Mouse (Mus musculus) v-Abl transformed pro-B cells (cell line): Measurements from ENCODE around the gene Snx29.

Source experiments
- in situ Hi-C, 2 experiments: fragments of 400-800 bp; cut with MboI; formaldehyde crosslinking; loops; one replicate each; pipeline ENCODE4 v1.15.1; 2025; ENCODE audit not compliant: unreplicated experiment in 2 of 2

Gene Snx29

DNA sequence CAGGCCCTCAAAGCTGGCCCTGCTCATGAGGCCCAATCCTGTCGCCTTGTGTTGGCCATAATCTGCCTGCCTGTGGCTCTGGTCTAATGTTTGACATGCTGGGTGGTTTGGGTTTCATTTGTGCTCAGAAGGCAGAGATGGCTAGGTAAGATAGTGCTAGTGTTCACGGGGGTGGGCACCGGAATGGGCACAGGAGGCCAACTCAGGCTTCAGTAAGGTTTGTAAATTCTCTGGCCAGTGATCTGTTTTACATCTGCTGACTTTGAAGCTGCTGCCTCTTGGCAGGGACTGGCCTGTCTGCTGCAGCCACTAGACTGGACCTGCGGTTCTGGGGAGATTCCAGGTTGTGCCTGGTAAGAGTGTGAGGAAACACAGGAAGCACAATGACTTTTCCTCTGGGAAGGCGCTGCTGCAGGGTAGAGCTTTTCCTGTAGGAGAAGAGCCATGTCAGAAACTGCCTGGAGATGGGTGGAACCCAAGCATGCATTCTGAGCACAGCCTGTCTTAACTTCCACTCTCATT is 408.4 kb downstream of the Snx29 start:
- in situ Hi-C loops: no loop called here

DNA sequence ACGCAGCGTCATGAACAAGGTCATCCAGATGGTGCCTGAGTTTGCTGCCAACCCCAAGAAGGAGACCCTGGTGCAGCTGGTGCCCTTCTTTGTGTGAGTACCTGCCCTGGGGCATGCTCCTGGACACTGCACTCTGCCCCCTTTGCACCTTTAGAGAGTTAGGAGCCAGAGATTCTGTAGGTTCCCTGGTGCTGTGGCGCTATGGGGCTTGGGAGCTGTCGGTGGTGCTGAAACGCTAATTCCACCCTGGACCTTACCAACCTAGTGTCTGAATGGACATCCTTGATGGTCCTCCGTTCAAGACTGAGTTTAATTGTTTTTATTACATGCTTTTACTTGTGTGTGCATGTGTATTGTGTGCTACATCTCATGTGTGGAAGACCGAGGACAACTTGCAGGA is 415.6 kb downstream of the Snx29 start:
- in situ Hi-C loops: no loop called here

DNA sequence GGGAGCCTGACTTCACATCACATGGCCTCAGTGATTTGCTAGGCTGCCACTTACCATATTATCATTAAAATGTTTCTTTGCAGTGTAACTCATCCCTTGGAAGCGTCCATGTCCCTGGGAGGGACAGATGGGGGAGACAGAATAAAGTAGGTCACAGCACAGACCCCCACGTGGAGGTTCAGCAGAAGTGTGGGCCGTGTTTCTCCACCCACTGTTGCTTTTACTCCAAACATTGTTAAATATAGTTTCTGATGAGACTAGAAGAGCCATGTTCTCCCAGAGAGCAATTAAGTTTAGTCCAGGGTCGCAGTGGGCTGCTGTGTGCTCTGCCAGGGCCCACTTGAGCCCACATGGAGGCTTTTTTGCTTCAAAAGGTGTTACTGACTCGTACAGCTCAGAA is 419.2 kb downstream of the Snx29 start:
- in situ Hi-C loops: no loop called here

DNA sequence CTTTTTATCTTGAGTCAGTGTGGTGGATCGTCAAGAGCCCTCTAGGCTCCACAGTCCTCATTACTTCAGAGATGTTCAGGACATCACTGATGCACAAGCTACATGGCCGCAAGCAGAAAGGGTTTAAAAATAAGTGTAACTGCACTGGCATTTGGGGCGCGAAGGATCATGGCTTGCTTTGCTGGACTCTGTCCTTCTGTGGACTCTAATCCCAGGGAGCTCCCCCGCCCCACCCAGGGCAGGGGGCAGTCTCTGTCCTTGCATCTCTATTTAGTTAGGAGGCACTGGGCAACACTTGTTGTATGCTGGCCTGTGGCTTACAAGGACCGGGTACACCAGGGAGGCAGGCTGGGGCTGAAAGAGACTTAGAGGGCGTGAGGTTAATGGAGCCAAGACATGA is 419.6 kb downstream of the Snx29 start:
- in situ Hi-C loops: no loop called here

DNA sequence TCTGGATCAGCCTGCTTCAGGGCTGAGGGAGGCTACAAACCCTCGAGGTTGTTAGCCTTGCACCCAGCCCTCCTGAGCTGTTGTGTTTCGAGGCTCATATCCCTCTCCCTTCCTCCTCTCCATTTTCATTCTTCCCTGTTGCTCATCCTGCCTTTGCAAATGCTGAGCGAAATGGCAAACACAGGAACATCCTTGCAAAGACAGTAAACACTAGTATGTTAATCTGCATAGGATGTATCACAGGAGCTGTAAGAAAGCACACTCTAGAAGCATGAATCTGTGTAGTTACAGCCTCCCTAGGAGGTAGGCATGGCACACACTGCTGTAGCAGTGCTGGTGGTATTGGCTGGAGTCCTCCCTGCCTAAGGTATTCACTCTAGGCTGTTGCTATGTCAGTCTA is 420.3 kb downstream of the Snx29 start:
- in situ Hi-C loops: no loop called here

DNA sequence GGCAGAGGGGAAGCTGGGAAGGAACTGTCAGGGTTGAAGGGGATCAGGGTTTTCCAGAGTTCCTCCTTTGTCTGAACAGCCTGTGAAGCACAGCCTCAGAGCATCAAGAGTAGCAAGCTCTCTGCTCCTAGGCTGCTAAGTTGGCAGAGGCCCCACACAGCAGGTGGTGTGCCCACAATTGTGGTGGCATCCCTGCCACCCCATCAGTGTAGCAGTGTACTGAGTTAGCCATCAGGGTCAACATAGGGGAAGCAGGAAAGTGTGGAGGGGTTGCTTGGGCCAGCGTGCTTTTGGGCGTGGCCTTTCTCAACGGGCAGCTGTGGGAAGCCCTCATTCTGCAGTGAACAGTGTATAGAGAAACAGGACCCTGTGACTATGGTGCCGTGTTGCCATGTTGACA is 421.0 kb downstream of the Snx29 start:
- in situ Hi-C loops: no loop called here

DNA sequence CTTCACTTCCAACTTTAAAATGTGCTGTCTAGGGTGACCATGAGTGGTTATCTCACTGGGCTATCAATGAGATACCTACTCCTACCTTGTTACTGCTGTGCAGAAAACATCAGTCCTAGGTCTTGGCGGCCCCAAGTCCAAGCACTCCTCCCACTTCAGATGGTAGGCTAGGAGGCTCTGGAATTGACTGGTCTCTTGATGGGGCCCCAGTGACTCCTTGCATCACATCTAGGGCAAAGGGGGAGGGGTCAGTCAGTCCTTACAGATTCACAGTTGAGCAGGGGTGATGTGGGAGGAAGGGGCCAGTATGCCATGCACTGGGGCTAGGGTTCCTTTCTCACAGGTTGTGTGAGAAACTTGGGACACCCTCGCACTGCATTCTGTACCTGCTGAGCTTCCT is 423.3 kb downstream of the Snx29 start:
- in situ Hi-C loops: no loop called here

DNA sequence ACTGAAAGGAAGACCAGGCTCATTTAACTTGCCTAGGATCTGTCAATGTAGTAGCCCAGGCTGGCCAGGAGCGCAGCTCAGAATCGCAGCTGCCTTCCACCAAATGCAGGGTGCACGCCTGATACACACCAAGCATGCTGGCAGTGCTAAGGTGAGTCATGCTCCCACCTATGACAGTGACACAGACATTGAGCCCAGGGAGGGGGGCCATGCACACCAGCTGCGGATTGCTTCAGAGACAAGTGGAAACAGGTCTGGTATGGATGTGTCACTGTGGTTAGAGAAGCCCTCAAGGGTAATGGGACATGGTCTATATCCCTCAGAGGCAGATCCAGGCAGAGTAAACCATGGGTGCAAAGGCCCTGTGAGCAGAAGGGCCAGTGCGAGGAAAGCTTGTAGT is 425.2 kb downstream of the Snx29 start:
- in situ Hi-C loops: no loop called here

DNA sequence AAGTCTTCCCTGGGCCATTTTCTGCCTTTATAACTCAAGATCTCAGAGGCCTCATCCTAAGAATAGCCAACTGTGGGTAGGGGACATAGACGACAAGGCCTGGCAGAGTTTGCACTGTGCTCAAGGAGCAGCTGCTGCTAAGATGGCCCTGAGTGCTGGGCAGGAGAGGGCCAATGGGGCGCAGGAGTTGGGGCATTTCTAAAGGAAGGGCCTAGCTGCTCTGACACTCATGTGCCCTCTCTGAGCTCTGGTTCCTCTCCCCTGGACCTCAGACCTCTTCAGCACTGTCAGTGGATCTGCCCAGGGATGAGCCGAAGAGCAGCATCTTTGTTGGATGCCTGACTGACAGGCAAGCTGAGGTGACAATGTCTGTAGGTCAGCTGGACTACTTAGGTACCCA is 426.4 kb downstream of the Snx29 start:
- in situ Hi-C loops: no loop called here

DNA sequence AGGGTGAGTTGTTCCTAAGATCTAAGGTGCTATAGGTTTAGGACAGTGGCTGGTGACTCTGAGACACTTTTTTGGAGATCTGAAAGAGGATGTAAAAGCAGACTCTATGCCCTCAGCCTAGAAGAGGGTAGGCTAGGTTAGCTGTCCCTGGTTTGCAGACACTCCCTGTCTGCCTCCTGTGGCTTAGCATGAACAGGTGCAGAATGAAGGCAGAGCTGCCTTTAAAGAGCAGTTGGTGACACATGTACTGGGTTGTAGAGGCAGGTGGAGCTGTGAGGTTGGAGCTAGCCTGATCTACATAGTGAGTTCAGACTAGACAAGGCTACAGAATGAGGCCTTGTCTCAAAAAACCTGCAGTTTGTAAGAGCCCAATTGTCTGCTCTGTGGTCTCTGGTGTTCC is 427.9 kb downstream of the Snx29 start:
- in situ Hi-C loops: no loop called here

DNA sequence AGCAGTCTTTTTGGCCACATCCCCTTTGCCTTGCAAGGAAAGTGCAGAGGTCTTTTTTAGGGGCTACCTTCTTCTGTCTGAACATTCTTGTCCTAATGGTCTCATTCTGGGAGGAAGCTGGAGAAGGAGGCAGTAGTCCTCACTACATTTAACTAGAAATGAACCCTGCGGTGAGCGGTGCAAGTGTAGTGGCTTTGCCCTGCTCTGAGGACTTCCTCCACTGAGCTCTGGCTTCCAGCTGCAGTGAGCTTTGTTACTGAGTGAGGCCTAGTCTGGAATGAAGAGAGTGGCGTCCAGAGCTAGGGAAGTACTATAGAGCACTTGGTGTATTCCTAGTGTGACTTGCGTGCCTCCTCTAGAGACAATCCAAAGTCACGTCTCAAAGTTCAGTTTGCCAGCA is 429.8 kb downstream of the Snx29 start:
- in situ Hi-C loops: no loop called here

DNA sequence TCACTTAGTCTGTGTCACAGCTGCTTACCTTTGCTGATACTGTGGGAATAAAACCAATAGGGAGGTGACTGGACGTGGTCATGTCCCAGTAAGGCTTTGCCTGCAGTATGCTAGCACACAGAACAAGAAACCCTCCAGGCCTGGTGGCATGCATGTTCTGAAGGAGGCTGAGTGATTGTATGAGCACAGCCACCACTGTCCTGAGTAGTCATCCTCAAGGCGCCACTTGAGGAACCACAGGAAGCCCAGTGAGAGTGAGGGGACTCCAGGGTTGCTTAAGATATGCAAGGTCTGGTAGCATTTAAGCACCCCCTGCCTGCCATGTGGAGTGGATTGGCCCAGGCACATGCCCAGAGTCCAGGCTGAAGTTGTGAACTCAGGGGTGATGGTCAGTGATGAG is 430.8 kb downstream of the Snx29 start:
- in situ Hi-C loops: no loop called here

DNA sequence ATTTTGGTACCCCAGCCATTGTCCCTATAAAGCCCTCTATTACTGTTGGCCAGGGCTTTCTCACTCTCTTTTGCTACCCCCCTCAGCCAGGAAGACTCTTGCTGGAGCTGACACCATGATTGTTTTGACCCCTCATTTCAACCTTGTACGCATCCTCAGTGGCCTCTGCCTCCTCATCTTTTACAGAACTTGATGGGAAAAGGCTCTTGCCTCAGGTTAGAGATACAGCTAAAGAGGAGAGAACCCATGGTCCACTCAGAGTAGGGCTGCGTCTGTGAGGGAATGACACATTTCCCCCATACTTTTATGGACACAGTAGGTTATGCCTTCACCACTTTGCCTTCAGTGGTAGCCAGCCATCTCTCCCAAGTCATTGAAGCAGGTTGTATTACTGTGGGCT is 431.4 kb downstream of the Snx29 start:
- in situ Hi-C loops: no loop called here

DNA sequence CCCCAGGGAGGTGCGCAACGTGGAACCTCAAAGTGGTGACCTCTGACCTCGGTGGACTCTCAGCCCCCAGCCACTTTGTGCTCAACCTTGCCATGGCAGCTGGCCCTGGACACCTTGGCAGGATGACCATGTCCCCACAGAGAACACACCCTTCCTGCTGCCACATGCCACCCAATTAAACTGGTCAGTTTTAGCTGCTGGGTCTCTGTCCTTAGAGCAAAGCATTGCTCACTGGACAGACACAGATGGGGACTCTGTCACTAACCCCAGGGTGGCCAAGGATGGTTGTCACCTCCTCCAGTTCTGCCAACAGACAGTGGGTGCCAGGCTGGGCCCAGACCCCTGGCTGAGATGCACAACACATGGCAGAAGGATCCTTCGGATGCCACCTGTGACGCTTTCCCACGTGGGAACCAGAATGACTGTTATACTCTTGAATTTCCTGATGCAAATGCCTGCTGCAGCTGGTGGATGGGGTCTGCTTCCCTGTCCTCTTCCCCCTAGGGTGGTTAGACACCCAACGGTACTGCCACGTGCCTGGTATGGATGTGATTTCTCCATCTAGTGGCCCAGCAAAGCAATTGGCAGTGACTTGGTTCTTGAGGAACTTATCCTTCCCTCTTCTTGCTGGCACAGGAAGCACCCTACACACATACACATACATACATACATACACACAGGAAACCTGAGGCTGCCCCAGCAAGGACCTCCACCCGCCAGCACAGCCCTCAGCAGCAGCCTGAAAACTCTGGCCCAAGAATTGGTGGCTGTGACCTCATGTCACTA is 432.8 kb downstream of the Snx29 start:
- in situ Hi-C loops: no loop called here

DNA sequence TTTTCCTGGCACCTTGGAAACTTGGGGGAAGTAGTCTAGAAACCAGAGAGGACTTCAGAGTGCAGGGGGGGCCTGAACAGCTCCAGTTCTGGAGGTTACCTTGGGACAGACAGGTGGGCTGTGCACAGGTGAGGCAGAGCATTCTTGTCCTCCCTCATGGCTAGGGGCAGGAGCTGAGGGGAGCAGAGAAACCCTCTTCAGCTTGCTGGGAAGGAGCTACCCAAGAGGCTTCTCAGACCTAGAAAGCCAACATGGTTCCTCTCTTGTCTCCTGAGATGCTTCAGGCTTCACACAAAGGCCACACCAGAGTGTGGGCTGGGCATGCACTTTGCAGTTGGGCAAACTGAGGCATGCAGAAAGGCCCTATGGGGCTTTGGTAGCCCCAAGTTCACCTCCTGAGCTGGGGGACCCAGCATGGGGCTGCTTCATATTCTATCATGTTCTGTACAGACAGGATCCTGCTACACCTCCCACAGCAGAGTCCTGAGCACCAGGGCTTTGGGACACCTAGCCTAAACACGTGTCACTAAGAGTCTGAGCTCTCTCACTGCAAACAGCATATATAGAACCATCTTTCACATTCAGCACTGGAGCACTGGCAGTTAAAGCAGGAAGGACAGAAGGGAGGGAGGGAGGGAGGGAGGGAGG is 434.0 kb downstream of the Snx29 start:
- in situ Hi-C loops: no loop called here

DNA sequence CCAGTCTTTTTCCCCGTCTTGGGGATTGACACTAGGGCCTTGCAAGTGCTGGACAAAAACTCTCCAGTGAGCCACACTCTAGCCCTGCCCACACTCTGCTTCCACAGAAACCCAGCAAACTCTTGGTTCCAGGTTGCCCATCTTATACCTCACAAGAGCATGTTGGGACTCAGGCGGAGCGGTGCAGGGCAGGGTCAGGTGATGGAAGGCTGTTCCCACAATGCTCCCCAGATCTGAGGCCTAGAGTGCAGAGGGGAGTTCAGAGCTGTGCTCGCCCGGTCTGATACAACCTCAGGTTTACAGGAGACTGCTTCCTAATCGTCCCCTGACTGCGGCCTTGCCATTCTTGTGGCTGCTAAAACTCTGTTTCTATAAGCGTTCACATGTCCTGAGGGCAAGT is 434.8 kb downstream of the Snx29 start:
- in situ Hi-C loops: no loop called here

DNA sequence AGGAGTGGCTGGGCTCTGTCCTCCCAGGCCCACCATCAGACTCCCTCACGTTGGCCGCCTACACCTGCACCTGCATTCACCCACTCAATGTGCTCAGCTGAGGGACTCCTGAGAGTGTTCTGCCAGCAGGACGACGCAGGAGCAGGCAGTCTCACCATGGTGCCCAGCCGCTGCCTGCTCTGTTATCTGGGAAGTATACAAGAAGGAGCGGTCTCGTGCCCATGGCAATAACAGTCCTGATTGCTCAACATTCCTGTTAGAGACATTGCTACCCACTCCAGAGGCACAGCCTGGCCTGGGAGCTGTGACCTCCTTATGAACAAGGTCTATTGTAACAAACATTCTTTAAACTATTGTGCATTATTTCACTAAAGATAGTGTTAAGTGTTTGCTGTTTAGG is 435.2 kb downstream of the Snx29 start:
- in situ Hi-C loops: no loop called here

DNA sequence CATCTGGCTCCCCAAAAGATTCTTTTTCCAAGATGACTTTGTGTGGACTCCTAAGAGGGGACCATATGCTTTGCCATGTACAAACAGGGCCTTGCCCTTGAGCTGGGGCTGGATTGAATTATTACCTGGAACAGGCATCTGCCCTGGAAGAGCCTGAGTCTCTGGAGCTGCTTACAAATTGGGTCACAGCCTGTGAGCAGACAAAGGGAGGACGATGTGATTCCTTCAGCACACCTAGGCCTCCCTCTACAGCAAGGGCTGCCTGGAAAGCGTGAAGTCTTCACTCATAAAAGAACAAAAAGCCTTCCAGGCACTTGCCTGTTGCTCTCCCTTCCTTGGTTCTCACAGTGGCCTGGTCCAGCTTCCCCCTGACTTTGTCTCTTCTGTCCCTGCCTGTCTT is 449.6 kb downstream of the Snx29 start:
- in situ Hi-C loops: no loop called here

DNA sequence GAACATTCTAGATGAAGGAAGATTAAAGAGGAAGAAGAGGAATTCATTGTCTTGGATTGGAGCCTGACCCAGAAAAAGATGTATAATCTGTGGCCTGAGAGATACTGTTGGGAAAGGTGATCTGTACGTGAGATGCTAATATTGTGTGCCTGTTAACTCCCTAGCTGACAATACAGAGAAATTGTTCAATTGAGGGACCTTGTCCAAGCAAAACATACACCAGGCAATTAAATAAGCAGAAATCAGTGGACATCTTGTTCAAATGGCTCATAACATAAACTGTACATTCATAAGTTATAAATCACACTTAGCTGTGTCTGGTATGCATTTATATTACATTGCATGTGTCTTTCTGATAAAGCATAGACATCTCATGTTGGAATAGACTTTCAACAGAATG is 451.6 kb downstream of the Snx29 start:
- in situ Hi-C loops: no loop called here

DNA sequence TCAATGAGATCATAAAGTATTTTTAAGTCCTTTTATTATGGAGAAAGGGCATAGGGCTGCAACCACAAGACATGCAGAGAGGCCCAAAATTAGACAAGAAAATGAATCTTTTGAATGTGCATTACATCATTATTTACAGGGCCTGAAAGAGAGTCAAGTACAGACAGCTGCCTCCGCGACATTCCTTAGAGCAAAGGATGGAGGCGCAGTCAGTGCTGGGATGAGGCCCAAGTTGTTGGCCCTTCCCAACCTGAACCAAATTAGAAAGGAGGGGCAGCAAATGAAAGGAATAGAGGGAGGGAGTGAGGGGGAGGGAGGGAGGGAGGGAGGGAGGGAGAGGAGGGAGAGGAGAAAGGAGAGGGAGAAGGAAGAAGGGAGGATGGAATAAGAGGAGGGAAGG is 453.8 kb downstream of the Snx29 start:
- in situ Hi-C loops: no loop called here

DNA sequence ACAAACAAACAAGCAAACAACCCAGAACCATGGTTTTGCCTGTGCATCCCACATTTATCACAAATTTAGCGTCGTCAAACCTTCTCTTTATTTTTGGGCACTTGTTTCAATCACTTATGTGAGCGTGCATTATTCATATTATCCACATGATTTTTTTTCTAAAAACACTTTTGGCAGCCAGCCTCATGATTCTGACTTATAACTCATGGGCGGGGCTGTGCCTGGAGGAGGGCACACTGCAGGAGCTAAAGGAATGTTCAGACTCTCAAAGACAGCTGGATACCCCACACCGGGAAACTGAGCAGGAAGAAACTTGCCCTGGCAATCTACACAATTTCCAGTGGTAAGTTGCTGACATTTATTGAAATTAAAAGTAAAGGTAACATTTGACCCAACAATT is 455.5 kb downstream of the Snx29 start:
- in situ Hi-C loops: no loop called here

DNA sequence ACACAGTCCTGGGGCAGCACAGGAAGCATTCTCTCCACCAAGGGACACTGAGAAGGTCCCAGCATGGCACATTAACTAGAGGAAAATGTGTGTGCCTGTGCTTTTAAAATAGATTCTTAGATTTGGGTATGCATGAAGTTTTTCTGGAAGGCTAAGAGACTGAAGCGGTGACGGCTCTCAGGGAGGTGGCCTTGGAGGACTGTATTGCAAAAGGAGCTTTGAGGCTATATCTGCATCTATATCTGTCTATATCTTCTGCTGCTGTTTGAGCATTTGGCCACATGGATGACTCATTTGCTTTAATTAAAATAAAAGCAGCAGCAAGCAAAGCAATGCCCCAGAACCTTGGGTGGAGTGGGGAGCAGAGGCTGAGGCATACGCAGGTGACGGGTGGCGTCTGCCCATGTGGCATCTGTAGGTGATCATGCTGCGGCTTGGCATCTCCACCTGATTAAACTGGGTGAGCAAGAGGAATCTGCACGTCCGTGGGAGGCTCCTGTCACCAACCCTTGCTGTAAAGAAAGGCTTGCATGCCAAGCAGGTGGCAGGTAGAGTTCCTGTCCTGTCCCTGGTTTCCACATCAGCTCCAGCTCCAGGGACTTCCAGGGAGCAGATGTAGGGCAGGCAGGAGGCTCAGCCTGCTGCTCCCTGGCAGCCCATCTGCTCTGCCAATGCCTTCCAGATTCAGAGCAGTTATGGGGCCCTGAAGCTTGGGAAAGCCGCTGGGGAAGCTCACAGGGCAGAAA is 456.2 kb downstream of the Snx29 start:
- in situ Hi-C loops: no loop called here
